Mouse (Mus musculus) adrenal gland (tissue): ENCODE measurements around the gene Sart3.

ENCODE experiments used
- intact Hi-C: fragments of 180-260 bp; cut with DNase I; formaldehyde crosslinking; loops from one replicate; pipeline ENCODE4 v1.15.1; 2025

Gene Sart3

DNA sequence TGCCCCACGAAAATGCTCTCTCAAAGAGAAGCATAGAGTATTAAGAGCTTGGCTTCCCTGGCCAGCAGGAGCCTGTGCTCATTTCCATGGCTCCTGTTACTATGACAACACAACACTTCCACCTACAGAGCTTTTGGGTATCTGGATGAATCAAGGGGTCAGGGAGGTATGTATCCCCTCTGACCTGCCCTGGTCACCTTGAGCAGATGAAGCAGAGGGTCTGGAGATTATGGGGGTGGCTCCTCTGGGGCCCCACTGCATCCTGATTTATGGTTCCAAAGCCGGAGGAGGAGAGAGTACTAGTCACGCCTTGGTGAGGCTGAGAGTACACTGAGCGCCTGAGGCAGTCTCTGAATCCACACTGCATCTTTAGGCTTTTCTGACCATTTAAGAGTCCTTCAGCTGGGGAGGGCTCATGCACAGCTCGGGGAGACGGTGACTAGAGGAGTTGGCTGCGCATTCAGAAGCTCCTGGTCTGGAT, 41.6 kb downstream of the Sart3 start:
- intact Hi-C loops = loop anchor here (10.0 kb wide), 1 partner anchor 84 kb away; no protein-coding TSS in a partner anchor

DNA sequence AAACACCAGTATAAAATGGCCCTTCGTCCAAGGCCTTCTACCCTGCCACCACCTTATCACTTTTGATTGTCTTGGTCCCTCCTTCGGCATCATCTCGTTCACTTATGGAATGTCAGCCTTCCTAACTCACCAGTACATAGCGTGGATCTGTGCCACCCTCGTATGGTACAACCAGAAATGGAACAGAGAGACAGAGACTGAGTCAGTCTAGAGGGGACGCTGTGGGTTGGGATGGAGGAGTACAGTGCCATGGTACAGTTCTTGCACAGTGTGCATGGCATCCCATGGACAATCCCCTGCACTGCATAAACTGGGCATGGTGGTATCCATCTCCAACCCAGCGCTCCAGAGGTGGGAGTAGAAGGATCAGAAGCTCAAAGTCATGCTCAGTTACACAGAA, 43.6 kb downstream of the Sart3 start:
- intact Hi-C loops = no loop called here

DNA sequence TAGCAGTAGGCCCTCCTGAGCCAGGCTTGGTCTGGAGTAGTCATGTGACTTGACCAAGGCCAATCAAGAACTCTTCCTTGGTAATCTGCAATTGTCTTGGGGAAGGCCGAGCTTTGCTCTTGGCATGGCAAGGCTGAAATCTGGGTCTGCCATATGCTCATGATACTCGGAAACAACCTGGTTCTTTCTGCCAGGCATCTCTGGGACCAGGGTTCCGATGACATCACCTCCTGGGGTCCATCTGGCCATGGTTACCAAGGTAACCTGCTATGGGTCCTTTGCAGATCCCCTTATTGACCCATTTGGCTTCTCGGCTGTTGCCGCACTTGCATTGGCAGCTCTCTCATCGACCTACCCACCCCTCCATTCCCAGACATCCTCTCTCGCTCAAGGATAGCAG, 44.3 kb downstream of the Sart3 start:
- intact Hi-C loops = no loop called here

DNA sequence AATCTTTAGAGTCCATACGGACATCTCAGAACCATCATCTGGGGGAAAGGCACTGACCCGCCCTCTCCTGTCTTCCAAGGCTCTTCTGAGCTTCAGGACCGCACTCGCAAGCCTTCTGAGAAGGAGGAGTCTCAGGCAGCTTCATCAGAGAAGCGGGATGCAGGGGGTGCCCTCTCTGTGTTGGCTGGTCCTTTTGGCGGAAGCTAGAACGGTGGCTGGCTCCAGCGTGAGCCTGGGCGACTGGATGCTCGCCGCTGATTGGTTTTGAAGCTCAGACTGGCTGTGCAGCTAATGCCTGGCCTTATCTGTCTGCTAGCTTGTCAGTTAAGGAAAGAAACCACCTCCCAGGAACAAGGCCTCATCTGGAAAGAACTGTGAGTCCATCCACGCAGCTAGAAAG, 45.1 kb downstream of the Sart3 start:
- intact Hi-C loops = no loop called here

DNA sequence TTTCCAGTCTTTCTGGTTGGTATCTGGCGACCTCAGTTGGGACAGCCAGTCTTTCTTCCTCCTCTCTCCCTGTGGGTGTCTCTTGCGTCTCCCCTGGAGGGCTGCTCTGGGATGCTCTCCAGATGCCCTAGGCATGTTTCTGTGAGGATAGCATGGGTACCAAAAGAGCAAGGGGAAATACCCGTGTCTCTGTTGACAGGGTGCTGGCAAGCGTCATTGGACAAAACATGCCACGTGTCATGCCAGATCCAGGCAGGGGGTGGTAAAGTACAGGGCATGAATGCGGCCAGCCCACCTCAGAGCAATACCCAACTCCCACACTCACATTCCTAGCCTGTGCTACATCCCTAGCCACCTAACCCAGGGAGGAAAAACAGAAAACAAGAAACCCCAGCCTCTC, 45.7 kb downstream of the Sart3 start:
- intact Hi-C loops = no loop called here

DNA sequence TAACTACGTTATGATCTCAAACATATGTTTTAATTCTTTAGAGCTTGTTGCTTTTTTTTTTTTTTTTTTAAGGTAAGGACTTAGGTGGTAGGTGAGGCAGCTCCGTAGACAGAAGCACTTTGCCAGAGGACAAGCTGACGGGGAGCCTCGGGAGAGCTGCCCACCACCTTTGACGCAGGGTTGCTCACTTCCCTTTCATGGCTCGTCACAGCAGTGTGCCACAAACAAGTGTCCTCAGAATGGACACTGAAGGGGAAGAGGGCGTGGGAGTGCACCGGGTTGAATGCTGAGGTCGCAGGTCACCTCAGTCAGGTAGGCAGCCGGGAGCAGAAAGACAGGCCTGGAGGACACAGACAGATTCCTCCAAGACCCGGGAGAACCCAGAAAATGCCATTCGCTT, 46.9 kb downstream of the Sart3 start:
- intact Hi-C loops = loop anchor here (2.0 kb wide), 2 partner anchors 255 to 359 kb away; no protein-coding TSS in a partner anchor

DNA sequence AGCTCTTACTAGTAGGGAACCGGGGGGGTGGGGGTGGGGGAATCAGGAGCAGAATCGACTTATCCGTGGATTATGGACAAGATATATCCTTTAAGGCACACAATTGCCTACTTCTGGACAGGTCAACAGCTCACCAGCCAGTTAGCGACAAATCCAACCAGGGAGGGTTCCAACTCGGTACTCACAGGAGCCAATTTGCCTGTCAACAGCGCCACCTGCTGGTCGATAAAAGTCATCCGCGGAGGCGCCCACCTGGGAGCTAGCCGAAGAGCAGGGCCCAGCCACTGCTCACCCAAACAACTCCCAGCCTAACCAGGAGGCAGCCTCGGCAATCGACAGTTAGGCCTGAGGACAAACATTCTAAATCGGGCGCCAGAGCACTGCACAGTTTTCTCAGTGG, 47.9 kb downstream of the Sart3 start, which contains the start of gene 1700069L16Rik:
Gene 1700069L16Rik, minus strand, starts transcription at position 327 of the 400 bp plus-strand sequence.
- intact Hi-C loops = loop anchor here (2.0 to 5.0 kb wide), 3 partner anchors 137 to 358 kb away; no protein-coding TSS in a partner anchor

DNA sequence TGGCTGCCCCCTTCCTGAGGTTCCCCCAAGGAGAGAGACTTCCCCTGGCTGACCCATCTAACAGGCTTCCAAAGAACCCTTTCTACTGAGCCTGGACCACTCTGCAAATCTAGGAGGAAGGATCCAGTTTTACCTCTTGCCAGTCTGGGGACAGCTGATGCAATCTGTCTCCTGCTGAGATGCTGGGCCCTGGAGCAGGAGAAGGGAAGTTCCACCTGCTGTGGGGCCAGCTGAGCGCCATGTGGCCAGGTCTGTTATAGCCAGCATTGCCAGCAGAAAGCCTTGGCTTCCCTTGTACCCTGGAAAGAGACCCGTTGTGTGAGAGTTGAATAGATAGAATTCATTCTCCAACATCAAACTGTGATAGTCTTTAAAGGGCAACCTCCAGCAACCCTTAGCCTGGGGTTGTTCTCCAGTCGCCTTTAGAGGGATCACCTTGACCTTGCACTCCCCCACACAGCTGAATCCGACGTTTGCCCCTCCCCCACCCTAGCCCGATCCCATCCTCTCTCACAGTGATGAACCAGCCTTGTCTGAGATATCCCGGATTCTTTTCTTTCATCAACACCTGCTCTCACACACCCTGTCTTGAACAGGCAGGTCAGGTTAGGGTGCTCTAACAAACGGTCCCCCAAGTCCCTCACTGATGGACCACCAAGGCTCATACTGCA, 48.6 kb downstream of the Sart3 start:
- intact Hi-C loops = loop anchor here (2.0 to 5.0 kb wide), 3 partner anchors 136 to 357 kb away; no protein-coding TSS in a partner anchor

DNA sequence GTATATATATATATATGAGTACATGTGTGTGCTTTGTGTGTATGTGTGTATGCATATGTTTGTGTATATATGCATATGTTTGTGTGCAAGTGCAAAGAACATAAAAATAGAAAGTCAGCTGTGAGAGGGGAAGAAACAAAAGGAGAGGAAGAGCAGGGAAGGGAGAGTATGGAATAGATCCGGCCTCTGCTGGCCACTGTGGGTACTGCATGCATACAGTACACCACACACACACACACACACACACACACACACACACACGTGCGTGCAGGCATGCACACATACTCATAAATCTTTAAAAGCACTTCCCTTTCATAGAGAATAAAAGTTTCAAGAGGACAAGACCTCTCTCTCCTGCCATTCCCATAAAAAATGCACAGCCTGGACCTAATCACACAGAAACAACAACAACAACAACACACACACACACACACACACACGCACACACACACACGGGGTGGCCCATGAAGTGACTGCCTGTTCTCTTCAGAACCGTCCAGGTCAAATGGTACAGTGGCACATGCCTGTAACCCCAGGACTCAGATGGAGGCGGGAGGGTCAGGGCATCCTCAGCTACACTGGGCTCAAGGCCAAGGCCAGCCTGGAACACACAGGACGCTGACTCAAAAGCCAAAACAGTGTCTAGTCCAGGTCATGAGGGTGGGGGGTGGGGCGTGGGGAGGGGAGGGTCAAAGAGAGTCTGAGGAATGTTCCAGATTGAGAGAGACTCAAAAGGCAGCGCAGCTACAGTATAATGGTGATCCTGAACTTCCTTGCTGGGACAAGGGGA, 49.9 kb downstream of the Sart3 start:
- intact Hi-C loops = loop anchor here (5.0 kb wide), 1 partner anchor 135 kb away; no protein-coding TSS in a partner anchor

DNA sequence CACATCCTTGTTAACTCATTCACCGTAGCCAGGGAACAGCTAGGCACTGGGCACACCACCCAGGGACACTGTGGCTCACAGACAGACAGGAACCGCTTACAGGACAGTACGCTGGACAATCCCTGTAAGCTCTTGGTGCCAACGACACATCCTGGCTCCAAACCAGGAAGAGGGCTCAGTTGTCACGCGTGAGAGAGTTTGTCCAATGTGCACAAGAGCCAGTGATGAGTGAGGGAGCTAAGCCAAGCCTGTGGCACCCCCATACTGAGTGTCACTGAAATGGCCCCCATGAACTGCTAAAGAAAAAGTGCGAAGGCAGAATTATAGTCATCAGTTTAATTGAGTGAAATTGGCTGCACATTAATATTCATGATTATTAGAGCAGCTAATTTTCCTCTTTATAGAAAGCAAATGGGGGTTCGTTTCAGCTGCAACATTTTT, 53.1 kb downstream of the Sart3 start:
- intact Hi-C loops = no loop called here

DNA sequence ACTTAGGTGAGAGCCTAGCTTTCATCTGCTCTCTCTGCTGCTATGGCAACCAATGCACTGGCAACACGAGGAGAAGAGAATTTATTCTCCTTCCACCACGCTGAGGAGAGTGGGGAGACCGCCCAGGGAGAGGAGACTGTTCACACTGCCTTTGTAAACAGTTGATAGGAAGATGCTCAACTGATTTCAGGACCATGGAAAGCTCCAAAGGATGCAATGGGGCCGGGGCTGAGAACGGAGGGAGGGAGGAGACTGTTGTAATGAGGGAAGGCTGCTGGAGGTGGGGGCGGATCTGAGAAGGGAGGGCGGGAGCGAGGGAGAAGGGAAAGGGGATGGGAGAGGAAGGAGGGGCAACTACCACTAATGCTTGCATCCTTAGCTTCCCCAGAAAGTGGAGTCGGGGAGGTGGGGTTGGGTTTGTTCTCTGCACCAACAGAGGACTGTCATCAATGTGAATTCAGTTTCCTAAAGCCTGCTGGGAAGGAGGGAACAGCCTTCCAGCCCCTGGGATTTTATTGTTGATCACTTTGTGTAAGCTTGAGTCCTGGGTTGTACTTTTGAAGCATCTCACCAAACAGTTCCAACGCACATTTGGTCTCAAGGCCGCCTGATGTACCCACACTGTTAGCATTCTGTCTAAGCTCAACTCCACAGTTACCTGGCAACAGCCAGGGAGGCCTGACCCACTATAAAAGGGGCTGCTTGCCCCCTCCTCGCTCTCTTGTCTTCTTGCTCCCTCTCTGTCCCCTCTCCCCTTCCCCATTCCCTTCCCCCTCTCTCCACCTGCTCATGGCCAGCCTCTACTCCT, 55.5 kb downstream of the Sart3 start:
- intact Hi-C loops = no loop called here

DNA sequence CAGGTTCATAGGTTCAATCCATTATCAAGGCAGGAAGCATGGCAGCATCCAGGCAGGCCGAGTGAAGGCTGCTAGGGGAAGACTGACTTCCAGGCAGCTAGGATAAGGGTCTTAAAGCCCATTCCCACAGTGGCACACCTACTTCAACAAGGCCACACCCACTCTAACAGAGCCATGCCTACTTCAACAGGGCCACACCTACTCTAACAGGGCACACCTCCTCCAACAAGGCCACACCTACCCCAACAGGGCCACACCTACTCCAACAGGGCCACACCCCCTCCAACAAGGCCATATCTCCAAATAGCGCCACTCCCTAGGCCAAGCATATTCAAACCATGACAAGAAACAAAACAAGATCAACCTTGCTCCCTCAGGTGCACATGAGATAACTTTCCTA, 59.4 kb downstream of the Sart3 start:
- intact Hi-C loops = no loop called here

DNA sequence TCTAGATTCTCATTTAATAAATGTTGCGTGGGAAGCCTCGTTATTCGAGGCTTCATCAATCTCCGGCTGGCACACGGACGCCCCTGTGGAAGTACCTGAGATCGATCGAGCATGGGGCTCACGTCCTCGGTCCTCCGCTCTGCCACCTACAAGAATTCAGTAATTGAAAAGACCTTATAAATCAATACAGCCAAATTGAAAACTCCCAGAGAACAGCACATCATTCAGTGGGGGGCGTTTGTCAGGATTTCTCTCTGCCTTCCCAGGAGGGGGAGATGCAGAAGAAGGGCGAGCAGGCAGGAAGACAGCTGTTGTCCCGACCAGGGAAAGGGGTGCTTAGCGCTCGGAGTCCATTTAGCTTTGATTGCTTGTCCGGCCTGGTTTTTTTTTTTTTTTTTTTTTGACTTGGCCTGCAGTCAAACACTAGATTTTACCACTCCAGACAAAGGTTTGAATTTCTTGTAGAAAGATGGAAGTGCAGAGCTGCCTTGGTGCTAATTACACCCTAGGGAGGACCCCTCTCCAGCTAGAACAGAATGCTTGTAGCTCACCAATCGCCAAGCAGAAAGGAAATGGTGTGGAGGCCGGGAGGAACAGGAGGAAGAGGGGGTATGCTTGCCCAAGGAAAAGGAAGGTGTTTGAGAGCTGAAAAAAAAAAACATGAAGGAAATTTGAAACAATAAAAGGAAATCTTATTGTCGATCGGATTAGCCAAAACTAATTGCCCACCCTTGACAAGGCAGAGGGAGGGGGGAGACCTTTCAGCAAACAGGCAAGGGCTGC, 68.3 kb downstream of the Sart3 start:
- intact Hi-C loops = no loop called here

DNA sequence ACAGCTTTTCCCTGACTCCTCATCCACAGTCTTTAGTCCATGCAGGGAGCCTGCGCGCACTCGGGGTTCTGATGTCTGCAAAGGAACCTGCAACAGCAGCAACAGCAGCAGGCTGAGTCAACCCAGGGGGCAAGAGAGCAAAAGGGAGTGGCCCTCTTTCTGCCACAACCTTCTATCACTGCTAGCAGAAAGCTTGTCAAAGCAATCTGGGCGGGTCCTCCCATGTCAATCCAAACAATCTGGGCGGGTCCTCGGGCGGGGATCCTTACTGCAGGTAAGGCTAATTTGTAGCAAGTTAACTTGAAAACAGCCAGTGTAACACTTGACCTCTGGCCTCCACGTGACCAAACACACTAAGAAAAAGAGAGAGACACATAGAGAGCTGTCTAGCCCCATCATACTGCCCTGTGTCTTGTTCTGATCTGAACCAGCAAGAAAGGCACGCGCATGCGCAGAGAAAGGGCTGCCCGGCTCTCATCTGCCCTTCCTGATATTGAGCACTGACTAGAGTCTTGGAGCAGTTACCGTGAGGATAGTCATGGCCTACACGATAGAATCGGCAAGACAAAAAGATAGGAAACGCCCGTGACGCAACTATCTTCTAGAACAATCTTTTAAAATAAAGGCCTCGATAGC, 71.8 kb downstream of the Sart3 start:
- intact Hi-C loops = no loop called here

DNA sequence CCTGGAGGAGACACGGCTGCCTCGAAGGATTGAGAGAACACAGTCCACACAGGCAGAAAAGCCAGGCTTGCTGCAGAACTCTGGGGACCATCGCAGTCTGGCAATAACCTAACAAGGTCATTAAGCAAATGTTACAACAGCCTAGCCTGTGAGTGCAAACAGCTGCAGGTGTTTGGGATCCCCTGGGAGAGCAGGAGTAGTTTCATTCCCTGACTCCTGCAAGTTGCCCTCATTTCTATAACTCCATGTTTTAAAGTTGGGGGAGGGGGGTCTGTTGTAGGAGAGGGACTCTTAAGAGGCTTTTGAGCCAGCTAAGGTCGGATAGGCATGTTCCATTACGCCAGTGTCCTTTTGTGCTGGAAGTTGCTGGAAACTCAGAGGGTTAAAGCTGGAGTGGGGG, 77.9 kb downstream of the Sart3 start:
- intact Hi-C loops = no loop called here

DNA sequence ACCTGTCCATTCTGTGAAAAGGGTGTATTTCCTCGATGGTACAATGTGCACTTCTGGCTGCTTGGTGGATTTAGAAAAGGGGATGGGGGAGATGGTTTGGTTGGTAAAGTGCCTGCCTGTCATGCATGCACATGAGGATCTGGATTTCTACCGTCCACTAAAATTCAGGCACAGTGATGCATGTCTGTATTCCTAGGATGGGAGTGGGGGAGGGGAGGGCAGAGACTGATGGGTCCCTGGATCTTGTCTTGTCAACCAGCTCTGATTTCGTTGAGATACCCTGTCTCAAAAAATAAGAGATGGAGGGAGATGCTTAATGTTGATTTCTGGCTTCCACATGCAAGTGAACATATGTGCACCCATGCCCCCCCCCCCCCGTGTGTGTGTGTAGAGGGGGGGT, 78.3 kb downstream of the Sart3 start:
- intact Hi-C loops = no loop called here

DNA sequence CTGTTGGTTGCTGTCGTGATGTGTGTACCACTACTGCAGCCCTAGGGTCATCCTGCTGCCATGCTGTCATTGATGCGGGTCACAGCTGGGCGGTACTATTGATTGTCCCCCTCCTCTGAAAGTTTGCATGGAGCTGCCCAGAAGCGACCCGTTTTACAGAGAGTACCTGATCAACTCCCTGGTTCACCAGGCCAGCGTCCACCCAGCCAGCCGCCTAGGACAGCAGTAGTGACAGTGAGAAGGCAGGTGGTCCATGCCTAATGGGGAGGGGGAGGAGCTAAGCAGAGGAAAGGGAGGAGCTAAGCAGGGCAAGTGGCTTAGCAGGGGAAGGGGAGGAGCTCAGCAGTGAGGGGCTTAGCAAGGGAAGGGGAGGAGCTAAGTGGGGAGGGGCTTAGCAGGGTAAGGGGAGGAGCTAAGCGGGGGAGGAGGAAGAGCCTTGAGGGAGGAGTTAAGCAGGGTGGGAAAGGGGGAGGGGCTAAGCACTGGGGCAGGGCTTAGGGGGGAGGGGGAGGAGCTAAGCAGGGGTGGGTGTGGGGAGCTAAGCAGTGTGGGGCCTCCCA, 79.0 kb downstream of the Sart3 start:
- intact Hi-C loops = no loop called here
